Mouse (Mus musculus) heart, embryonic 15.5 days (tissue): Measurements from ENCODE around the gene Vgll2. TPM values are rescaled to one million over a fixed set of nuclear protein-coding genes. Genes with fewer than 3 reads are reported as not detected.

Source experiments
- microRNA-seq: library from miRNA; unstranded; fragments of <30 nt; microRNA quantifications from one replicate; pipeline ENCODE4, GENCODE M21; 2016
- polyA plus RNA-seq: library from polyadenylated mRNA; unstranded; fragments of >200 nt; fragmentation: Nextera tagmentation; extraction: Ambion mirVana; gene quantifications from 2 replicates; pipeline ENCODE4 v1.2.1, GENCODE M21; 2015

The Vgll2 gene
- polyA plus RNA-seq, 1 experiment from 2014 or later = 0.19 TPM

Small RNAs within 50 kb of the gene (microRNA-seq; reads per million reads assigned to microRNA genes)
- gene Gm24084 = not detected

Other genes with a start within 250 kb of the Vgll2 start
- not detected in 2 replicates for gene Ros1, start 172.7 kb downstream of the Vgll2 start, polyA plus RNA-seq
- 6.7 and 8.8 TPM in 2 replicates for gene Dcbld1, start 211.1 kb downstream of the Vgll2 start, polyA plus RNA-seq